Mouse (Mus musculus) neural tube, embryonic 15.5 days (tissue): ENCODE results near the gene Lamtor5. TPM values are rescaled to one million over a fixed set of nuclear protein-coding genes. Genes with fewer than 3 reads are reported as not detected.
A peak's percentile ranks its signal among the peaks of the same experiment; 100 is the strongest.

Experiments used
- ATAC-seq: fragments of 200-750 bp; cut with Nextera tagmentation; 2 replicates; pipeline ENCODE4 v1.8.0; 2017; ENCODE audit warnings: mild to moderate bottlenecking, moderate TSS enrichment, moderate library complexity; ENCODE audit not compliant: low FRiP score
- H3K27ac ChIP-seq: fragments of 300-500 bp; sonication (generic); replicated peaks from 2 replicates; pipeline ENCODE4 v1.5.1; 2015; ENCODE audit warnings: mild to moderate bottlenecking, inconsistent platforms
- H3K27me3 ChIP-seq: fragments of 300-500 bp; sonication (generic); replicated peaks from 2 replicates; pipeline ENCODE4 v1.6.1; 2015; ENCODE audit warnings: inconsistent platforms
- H3K36me3 ChIP-seq: fragments of 300-500 bp; sonication (generic); 2 replicates; pipeline ENCODE4 v1.6.1; 2015; ENCODE audit warnings: inconsistent platforms
- H3K4me1 ChIP-seq: fragments of 300-500 bp; sonication (generic); 2 replicates; pipeline ENCODE4 v1.6.1; 2015; ENCODE audit warnings: inconsistent platforms
- H3K4me2 ChIP-seq: fragments of 300-500 bp; sonication (generic); 2 replicates; pipeline ENCODE4 v1.6.1; 2015; ENCODE audit warnings: inconsistent platforms, mild to moderate bottlenecking, moderate library complexity
- H3K4me3 ChIP-seq: fragments of 300-500 bp; sonication (generic); replicated peaks from 2 replicates; pipeline ENCODE4 v1.5.1; 2015; ENCODE audit warnings: mild to moderate bottlenecking, inconsistent platforms
- H3K9ac ChIP-seq: fragments of 300-500 bp; sonication (generic); replicated peaks from 2 replicates; pipeline ENCODE4 v1.6.1; 2015; ENCODE audit warnings: mild to moderate bottlenecking, inconsistent platforms
- H3K9me3 ChIP-seq: fragments of 300-500 bp; sonication (generic); replicated peaks from 2 replicates; pipeline ENCODE4 v1.6.1; 2016; ENCODE audit warnings: inconsistent platforms
- WGBS: fragments of 180-500 bp; shearing (Covaris S2); methylation state at CpG from one replicate; pipeline ENCODE4 v1.1.7; 2015; ENCODE audit warnings: mixed read lengths; 5-methylcytosine and 5-hydroxymethylcytosine counted together
- polyA plus RNA-seq: library from polyadenylated mRNA; unstranded; fragments of >200 nt; fragmentation: Nextera tagmentation; extraction: Ambion mirVana; gene quantifications from 2 replicates; pipeline ENCODE4 v1.2.1, GENCODE M21; 2015

Lamtor5 gene
- polyA plus RNA-seq, 1 experiment from 2014 or later: 197 TPM

DNA sequence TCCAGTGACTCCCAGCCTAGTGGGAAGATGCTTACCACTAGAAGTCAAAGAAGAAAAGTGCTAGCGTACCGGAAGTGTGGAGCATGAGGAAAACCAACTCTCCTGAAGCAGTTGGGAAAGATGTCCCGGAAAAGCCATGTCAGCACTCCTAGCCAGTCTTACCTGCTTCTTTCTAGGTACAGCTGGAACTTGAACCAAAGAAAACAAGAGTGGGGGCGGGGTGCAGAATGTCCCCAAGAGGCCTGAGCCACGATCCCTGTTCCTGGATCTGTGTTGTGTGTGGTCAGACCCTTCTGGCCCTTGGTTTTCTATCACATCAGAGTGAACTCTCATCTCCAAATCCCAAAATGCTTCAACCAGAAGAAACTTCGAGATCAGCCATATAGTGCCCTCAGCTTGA lies 31.8 kb upstream of the Lamtor5 start:
- ATAC-seq: no peak
- no peak overlapping the region for H3K4me3 ChIP-seq
- WGBS: 87% methylated on average over 6 of the region's 6 CpGs
- H3K27ac ChIP-seq: no peak overlapping the region
- no peak overlapping the region for H3K4me2 ChIP-seq
- no peaks in the 10 kb centered on the region for H3K27me3 ChIP-seq
- no peaks in the 10 kb centered on the region for H3K36me3 ChIP-seq
- H3K4me1 ChIP-seq: no peaks in the 10 kb centered on the region
- H3K9me3 ChIP-seq: no peaks in the 10 kb centered on the region
- H3K9ac ChIP-seq: no peak overlapping the region

DNA sequence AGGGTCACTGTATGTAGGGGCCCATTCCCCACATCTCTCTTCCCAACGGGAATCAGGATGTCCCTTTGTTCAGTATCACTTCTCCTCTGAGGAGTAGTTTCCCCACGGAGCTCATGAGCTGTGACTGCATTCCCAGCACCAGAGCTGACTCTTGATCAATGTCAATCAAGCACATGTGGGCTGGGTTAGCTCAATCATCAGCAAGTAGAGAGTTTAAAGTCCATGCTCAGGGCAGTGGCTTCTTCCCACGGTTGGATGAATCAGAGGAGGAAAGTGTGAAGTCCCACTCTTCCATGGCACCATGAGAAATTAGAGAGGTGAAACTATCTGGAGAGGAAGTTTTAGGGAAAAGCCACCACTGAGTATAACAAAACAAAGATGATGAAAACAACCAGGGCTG lies 29.6 kb upstream of the Lamtor5 start:
- Histone ChIP-seq H3K27me3 (no peaks in the 10 kb centered on the region), H3K4me3 (no peak overlapping the region), H3K4me2 (no peak overlapping the region), H3K9me3 (no peaks in the 10 kb centered on the region), H3K4me1 (no peaks in the 10 kb centered on the region), H3K27ac (no peak overlapping the region), H3K9ac (no peak overlapping the region), H3K36me3 (no peaks in the 10 kb centered on the region)
- ATAC-seq: no peak
- WGBS: 75% methylated on average over 3 of the region's 3 CpGs

DNA sequence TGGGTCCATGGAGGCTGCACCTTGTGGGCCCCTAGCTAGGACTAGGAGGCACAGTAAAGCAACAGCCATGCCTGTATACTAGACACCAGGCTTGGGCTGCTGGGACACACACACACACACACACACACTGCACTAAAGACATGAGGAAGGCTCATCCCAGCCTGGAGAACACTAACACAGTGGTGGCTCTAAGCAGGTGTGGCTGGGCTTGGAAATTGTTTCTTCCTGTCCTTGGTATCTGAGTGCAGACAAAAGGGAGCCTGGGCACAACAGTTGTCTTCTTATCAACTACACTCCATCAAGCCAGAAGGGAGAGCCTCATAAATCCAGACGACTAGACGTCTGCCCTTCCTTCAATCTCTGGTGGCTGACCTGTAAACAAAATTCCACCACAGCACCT lies 28.3 kb upstream of the Lamtor5 start:
- WGBS: 64% methylated on average over 2 of the region's 2 CpGs
- no peak for ATAC-seq
- H3K4me2 ChIP-seq: no peak overlapping the region

DNA sequence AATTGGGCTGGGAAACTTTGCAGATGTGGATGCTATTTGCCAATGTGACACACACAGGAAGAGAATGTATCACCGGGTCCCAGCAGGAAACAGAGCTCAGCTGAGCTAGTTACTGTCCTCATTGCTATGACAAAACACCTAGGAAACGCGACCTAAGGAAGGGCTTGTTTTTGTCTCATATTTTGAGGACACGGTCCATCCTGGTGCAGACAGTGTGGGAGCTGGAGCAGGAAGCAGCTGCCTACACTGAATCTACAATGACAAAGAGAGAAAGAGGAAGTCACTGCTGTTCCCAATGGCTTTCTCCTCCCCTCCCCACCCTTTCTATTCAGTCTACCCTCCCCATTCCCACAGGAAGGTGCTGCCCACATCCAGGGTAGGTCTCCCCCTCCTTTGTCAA lies 26.6 kb upstream of the Lamtor5 start:
- no peak overlapping the region for H3K27ac ChIP-seq
- no peaks in the 10 kb centered on the region for H3K27me3 ChIP-seq
- H3K9me3 ChIP-seq: no peaks in the 10 kb centered on the region
- no peak overlapping the region for H3K4me3 ChIP-seq
- no peak overlapping the region for H3K4me2 ChIP-seq
- H3K9ac ChIP-seq: no peak overlapping the region
- H3K36me3 ChIP-seq: no peaks in the 10 kb centered on the region
- WGBS: 64% methylated on average over 4 of the region's 4 CpGs
- ATAC-seq: no peak
- H3K4me1 ChIP-seq: peaks cover 8% of the 10 kb centered on the region

More for the DNA sequence above, 28.3 kb upstream of the Lamtor5 start:
- Histone ChIP-seq H3K4me1 (no peaks in the 10 kb centered on the region), H3K27me3 (no peaks in the 10 kb centered on the region), H3K27ac (no peak overlapping the region), H3K4me3 (no peak overlapping the region), H3K36me3 (no peaks in the 10 kb centered on the region), H3K9me3 (no peaks in the 10 kb centered on the region), H3K9ac (no peak overlapping the region)

DNA sequence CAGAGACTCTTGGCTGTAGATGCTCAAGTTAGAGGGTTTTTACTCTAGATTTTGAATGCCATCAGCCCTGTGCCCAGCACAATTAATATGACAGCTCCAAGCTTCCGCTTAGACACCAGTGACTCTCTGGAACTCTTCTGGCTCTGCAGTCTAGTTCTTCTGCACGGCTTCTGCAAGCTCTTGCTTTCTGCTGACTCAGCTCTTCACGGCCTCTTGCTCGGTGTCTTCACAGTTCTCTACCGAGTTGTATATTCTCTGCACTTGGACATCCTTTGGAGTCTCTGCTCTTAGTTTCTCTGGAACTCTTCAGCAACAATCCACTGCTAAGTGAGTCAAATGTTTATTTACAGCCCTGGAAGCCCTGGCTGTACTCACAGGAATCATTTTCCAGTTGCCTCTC lies 24.7 kb upstream of the Lamtor5 start:
- no peak overlapping the region for H3K4me2 ChIP-seq
- peaks cover 18% of the 10 kb centered on the region for H3K4me1 ChIP-seq
- no peak overlapping the region for H3K27ac ChIP-seq
- no peaks in the 10 kb centered on the region for H3K36me3 ChIP-seq
- H3K4me3 ChIP-seq: no peak overlapping the region
- no peaks in the 10 kb centered on the region for H3K27me3 ChIP-seq
- H3K9ac ChIP-seq: no peak overlapping the region
- no peak for ATAC-seq
- WGBS: 84% methylated on average over 5 of the region's 5 CpGs
- H3K9me3 ChIP-seq: no peaks in the 10 kb centered on the region

DNA sequence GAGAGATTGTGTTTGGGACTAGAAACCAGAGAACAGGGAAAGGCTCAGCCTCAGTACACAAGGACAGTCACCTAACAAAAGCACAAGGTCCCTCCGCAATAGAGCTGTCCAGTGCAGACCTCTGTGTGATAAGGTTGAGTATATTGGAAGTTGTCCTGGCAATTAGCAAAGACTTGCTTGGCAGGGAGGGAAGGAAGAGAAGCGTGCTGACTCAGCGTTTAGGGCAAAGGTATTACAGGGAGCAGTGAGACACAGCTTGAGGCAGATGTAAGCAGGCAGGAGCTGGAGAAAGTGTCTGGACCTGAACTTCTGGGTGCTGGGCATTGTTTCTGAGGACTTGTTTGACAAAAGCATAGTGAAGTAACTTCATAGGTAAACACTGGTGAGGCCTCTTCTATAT lies 22.7 kb upstream of the Lamtor5 start:
- H3K27me3 ChIP-seq: no peaks in the 10 kb centered on the region
- no peak overlapping the region for H3K4me3 ChIP-seq
- 85% methylated on average over 3 of the region's 3 CpGs for WGBS
- no peak overlapping the region for H3K9ac ChIP-seq
- no peaks in the 10 kb centered on the region for H3K36me3 ChIP-seq
- H3K4me2 ChIP-seq: no peak overlapping the region
- no peak for ATAC-seq
- H3K4me1 ChIP-seq: peaks cover 24% of the 10 kb centered on the region
- H3K9me3 ChIP-seq: no peaks in the 10 kb centered on the region
- no peak overlapping the region for H3K27ac ChIP-seq

DNA sequence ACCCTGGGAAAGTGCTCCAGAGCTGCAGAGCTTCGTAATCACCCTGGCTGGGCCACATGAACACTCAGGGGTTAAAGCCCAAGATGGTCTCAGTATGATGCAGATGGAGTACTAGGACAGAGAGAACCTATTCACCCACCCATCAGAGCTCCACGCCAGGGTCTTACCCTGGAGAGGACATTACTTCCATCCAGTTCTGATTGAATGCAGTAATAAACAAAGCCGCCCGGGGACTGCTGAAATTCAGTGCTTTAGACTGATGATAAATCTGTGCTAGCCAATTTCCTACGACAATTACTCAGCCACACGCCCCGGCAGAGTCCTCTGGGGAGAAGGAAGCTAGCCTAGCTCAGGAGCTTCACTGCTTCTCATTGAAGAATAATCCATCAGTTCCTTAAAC lies 21.9 kb upstream of the Lamtor5 start:
- H3K4me2 ChIP-seq: no peak overlapping the region
- no peaks in the 10 kb centered on the region for H3K27me3 ChIP-seq
- H3K9me3 ChIP-seq: no peaks in the 10 kb centered on the region
- ATAC-seq: peak; percentile 60
- H3K27ac ChIP-seq: peak overlapping the region; percentile 24; the same call in 1 of the 2 replicates
- no peak overlapping the region for H3K4me3 ChIP-seq
- no peaks in the 10 kb centered on the region for H3K36me3 ChIP-seq
- peaks cover 32% of the 10 kb centered on the region for H3K4me1 ChIP-seq
- 18% methylated on average over 7 of the region's 7 CpGs for WGBS
- no peak overlapping the region for H3K9ac ChIP-seq

DNA sequence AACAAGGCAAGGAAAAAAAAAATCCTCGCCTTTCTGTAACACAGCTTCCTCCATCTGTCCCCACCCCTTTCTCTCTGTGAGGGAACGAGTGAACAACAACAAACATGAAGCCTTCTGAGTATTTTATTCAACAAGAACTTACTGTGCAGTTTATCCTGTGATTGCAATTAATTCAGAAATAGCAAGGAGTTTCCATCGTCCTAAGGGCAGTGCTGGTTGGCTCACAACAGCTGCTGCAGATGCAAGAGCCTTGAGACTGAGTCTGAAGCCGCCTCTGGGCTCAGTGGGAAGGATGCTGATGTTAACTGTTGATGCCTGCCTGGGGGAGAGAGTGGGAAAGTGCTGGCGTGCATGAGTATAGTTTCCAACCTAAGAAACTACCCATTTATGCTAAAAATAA lies 20.7 kb upstream of the Lamtor5 start:
- Histone ChIP-seq H3K36me3 (no peaks in the 10 kb centered on the region), H3K27ac (no peak overlapping the region)
- no peak for ATAC-seq

DNA sequence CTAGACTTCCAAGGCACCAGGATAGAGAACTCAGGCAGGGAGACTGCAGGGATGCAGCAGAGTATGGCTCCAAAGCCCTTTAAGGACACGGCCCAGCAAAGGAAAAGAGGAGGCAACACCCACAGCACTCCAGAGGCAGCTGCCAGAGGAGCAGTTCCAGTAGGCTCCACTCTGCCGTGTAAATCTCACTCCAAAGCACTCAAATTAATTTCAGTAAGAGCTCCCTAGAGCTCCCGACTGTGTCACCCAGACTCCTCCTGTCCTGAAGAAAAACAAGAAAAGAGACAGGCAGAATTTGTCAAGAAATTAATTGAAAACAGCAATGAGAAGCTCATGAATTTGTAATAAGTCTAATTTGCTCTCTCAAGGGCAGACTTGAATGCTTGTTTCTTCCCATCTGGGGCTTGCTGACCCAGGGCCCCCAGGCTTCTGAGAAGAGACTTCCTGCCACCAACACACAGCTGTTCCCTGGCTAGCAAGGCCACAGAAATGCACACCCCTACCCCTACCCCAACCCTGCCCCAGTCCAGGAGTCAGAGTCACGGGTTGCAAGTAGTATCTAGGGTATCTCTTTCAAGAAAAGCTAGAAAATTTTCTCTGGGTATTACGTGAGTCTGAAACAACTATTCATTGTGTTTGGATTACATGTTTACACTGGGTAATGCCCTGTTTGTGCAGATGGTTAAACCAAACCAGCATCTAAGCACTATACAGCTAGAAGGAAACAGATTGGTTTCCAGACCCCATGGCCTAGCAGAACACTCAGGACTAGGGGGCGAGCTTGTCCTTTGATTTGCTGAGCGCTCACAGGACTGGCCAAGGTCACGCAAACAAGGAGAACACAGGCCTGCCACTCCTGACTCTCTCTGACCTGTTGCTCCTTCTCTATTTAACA lies 17.5 kb upstream of the Lamtor5 start:
- Histone ChIP-seq H3K27ac (peak overlapping the region; percentile 61; the same call in 1 of the 2 replicates), H3K4me2 (no peak overlapping the region), H3K9ac (no peak overlapping the region), H3K9me3 (no peaks in the 10 kb centered on the region), H3K27me3 (no peaks in the 10 kb centered on the region), H3K4me3 (no peak overlapping the region), H3K36me3 (no peaks in the 10 kb centered on the region), H3K4me1 (peaks cover 35% of the 10 kb centered on the region)
- whole genome bisulfite sequencing: 35% methylated on average over 8 of the region's 8 CpGs
- ATAC-seq: 0 out of 2 replicates have a peak, but pooled peaks have one; percentile 18

More for the DNA sequence above, 20.7 kb upstream of the Lamtor5 start:
- Histone ChIP-seq H3K27me3 (no peaks in the 10 kb centered on the region), H3K4me2 (no peak overlapping the region), H3K9ac (no peak overlapping the region), H3K4me3 (no peak overlapping the region), H3K4me1 (peaks cover 35% of the 10 kb centered on the region), H3K9me3 (no peaks in the 10 kb centered on the region)
- WGBS: 40% methylated on average over 5 of the region's 5 CpGs

DNA sequence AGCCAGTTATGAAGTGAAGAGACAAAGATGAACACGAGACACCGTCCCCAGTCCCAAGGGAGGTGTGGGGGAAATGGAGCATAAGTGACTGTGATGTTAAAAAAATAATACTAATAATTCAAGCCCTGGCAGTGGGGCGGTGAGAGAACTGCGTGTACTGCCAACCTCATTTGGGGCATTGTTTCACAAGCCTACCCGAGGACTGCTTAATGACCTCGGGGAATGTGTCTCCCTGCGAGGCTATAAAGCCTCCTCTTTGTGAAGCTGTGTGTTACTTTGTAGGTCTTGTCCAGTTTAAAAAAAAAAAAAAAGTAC lies 16.9 kb upstream of the Lamtor5 start:
- H3K4me1 ChIP-seq: peaks cover 29% of the 10 kb centered on the region
- H3K9ac ChIP-seq: no peak overlapping the region
- no peak overlapping the region for H3K4me2 ChIP-seq
- H3K9me3 ChIP-seq: no peaks in the 10 kb centered on the region
- no peak for ATAC-seq
- H3K36me3 ChIP-seq: no peaks in the 10 kb centered on the region
- 10% methylated on average over 7 of the region's 7 CpGs for WGBS
- H3K27me3 ChIP-seq: no peaks in the 10 kb centered on the region
- no peak overlapping the region for H3K27ac ChIP-seq
- H3K4me3 ChIP-seq: no peak overlapping the region

DNA sequence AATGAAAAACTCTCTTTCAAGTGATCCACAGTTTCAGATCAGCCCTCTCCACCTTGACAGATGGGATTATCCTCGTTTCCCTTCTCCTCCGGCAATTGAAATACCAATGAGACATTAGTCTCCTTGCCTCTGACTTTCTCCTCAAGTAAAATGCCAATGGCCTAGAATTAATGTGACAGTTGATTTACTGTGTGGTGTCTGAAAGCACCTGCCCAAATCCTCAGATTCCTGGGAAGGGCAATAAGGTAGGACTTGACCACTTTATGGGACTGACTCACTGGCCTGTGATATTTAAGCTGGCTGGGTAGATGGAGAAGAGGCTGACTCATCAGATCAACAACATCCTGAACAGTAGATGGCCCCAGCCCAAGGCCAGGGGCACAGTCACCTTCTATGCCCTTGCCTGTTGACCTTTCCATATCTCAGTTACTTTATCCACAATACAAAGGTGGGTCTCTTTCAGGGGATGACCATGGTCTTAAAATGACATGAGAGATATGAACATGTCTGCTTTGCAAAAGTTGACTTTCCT lies 11.8 kb upstream of the Lamtor5 start:
- Histone ChIP-seq H3K27ac (no peak overlapping the region), H3K36me3 (no peaks in the 10 kb centered on the region), H3K9ac (no peak overlapping the region), H3K4me2 (no peak overlapping the region), H3K4me1 (peaks cover 2% of the 10 kb centered on the region), H3K9me3 (no peaks in the 10 kb centered on the region), H3K27me3 (no peaks in the 10 kb centered on the region), H3K4me3 (no peak overlapping the region)
- 61% methylated on average over 2 of the region's 2 CpGs for WGBS
- no peak for ATAC-seq

DNA sequence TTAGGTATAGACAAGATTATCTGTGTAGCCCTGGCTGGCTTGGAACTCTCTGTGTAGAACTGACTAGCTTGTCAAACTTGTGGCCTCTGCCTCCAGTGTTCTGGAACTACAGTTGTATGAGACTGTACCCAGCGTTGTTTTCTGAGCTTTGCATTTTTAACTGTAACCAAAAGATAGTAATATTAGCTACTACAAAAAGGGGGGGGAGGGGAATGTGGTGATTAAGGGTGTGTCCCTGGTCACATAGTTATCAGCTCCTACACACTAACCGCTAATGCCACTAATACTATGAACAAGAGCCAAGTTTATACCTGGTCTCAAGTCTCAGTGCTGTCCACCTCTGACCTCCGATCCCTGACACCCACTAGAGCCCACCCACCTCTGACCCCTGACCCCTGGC lies 6.2 kb upstream of the Lamtor5 start:
- no peak for ATAC-seq
- H3K4me1 ChIP-seq: no peaks in the 10 kb centered on the region
- H3K36me3 ChIP-seq: no peaks in the 10 kb centered on the region
- 0 out of 2 replicates have a peak, but pooled peaks cover 4% of the 10 kb centered on the region for H3K27me3 ChIP-seq
- no peak overlapping the region for H3K27ac ChIP-seq
- no peak overlapping the region for H3K4me2 ChIP-seq
- no peaks in the 10 kb centered on the region for H3K9me3 ChIP-seq
- WGBS: 90% methylated on average over 3 of the region's 3 CpGs
- no peak overlapping the region for H3K4me3 ChIP-seq
- H3K9ac ChIP-seq: no peak overlapping the region
